Mouse (Mus musculus) megakaryocyte, embryonic 14.5 days (primary cell): ENCODE data around the gene Mxra7.

Experiments used
- FLI1 ChIP-seq: IDR thresholded peaks from 2 replicates; pipeline ENCODE4 v1.6.1; 2012; ENCODE audit warnings: low read length, inconsistent platforms, mixed read lengths
- GATA1 ChIP-seq: IDR thresholded peaks from 3 replicates; pipeline ENCODE4 v1.6.1; 2012; ENCODE audit warnings: mixed read lengths, low read length, inconsistent platforms, borderline replicate concordance

- TF ChIP-seq GATA1 (no peak), FLI1 (no peak)
Measured at GRCm38 (mm10) chr11:116755191-116755590, 72.7 kb downstream of the Mxra7 start.
